Mouse (Mus musculus): Measurements from ENCODE around the gene Syt13.

DNA sequence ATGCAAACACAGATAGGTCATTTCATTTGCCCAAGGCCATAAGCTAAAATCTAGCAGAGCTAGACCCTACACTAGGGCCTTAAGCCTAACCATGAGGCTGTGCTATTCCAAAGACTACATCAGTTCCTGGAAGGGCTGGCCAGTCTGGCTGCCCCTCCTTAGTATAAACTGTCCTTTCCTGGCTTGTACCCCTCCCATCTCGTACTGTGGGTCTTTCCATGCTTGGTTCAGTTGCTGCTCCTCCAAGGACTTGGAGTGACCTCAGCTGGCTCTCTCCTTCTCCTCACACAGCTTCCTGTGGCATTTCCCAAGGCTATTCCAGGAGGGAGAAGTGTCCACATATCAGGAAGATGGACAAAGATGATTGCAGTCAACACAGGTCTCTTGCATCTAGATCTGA lies 40.3 kb upstream of the Syt13 start:
- TF ChIP-seq CTCF (IDR thresholded peaks at IDR 0.05; ENCODE audit: low read depth, low read length), result no peak
- TF ChIP-seq GATA1 (IDR thresholded peaks at IDR 0.05; ENCODE audit: borderline replicate concordance, low read length), result no peak
- TF ChIP-seq TAL1 (conservative IDR thresholded peaks at IDR 0.05; ENCODE audit: low read depth, low read length), result no peak
- TF ChIP-seq POLR2AphosphoS5 (IDR thresholded peaks at IDR 0.05; ENCODE audit: insufficient replicate concordance, low read depth, low read length), result no peak
- TF ChIP-seq GATA2 (IDR thresholded peaks at IDR 0.05; ENCODE audit: borderline replicate concordance, low read depth, low read length), result no peak
